Mouse (Mus musculus): ENCODE measurements around the gene Nrbp1. TPM values are rescaled to one million over a fixed set of nuclear protein-coding genes. Genes with fewer than 3 reads are reported as not detected.

The Nrbp1 gene
- polyA plus RNA-seq, 1 experiment from 2014 or later: 169 TPM

DNA sequence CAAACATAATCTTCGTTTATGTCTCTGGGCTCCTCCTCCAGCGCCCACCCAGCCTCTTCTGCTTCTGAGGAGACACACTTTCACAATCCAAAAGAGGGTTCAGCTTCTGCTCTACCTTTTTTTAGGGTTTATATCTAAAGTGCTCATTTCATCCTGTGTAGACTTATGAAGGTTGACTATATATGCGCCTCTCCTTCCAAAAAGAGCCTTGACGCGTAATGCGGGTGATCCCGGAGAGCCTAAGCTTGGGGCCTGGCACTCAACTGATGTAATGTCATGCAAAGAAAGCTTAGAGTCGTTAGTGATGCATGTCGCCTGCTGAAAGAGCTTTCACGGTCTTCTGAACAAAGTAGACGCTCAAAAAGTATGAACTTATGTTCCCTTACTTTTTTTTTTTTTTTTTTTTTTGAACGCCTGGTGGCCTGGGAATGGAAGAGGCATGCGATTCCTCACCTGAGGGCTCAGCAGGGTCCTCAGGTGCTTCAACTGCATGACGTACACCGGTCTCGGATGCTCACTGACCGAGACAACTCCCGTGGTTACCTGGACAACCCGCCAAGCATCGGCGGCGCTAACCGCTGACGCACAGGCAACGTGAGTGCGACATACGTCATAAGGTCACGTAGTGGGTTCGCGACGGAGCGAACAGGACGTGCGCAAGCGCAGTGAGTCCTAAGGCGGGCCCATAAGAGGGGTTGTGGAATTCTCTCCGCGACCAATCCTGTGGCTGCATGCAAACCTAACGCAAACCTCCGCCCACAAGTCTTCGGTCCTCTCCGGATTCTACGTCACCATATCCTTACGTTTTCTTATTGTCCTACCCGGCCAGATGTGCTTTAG lies 50.1 kb downstream of the Nrbp1 start, which contains the start of gene Ift172:
Gene Ift172, minus strand, starts transcription at position 596 of the 840 bp plus-strand sequence.
- ATAC-seq (replicated peaks): peak; percentile 92
- Histone ChIP-seq H3K27ac (peak within 1 kb of the TSS; percentile 86), H3K9ac (peak within 1 kb of the TSS; percentile 58), H3K9me3 (no peaks in the 10 kb centered on the region), H3K4me3 (peak within 1 kb of the TSS; percentile 46), H3K36me3 (replicated peaks) (peaks cover 12% of the 10 kb centered on the region; the same call in 1 of the 2 replicates), H3K4me1 (peaks cover 38% of the 10 kb centered on the region), H3K4me2 (peak within 1 kb of the TSS; percentile 73), H3K27me3 (replicated peaks) (no peaks in the 10 kb centered on the region)
- WGBS: 1% methylated on average over 45 of the region's 45 CpGs

DNA sequence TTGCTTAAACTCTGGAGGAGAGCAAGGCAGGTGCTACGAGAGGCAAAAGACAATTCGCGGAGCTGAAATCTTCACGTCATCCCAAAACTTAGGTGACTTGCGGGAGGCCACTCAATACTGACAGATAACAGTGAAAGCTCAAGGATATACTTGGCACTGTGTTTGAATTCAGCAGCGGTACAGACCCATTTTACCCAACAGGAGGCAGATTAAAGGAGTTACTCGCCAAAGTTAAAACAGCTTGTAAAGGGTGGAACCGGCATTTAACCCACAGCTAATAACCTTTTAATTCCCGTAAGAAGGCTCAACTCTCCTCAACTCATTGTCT lies 50.7 kb downstream of the Nrbp1 start:
- Histone ChIP-seq H3K9ac (peak overlapping the region; percentile 58), H3K36me3 (replicated peaks) (peaks cover 6% of the 10 kb centered on the region; the same call in 1 of the 2 replicates), H3K4me1 (peaks cover 38% of the 10 kb centered on the region), H3K27me3 (replicated peaks) (no peaks in the 10 kb centered on the region), H3K4me3 (peak overlapping the region; percentile 46), H3K9me3 (no peaks in the 10 kb centered on the region), H3K4me2 (peak overlapping the region; percentile 73), H3K27ac (peak overlapping the region; percentile 86)
- 4% methylated on average over 9 of the region's 9 CpGs for WGBS
- ATAC-seq (replicated peaks): no peak

DNA sequence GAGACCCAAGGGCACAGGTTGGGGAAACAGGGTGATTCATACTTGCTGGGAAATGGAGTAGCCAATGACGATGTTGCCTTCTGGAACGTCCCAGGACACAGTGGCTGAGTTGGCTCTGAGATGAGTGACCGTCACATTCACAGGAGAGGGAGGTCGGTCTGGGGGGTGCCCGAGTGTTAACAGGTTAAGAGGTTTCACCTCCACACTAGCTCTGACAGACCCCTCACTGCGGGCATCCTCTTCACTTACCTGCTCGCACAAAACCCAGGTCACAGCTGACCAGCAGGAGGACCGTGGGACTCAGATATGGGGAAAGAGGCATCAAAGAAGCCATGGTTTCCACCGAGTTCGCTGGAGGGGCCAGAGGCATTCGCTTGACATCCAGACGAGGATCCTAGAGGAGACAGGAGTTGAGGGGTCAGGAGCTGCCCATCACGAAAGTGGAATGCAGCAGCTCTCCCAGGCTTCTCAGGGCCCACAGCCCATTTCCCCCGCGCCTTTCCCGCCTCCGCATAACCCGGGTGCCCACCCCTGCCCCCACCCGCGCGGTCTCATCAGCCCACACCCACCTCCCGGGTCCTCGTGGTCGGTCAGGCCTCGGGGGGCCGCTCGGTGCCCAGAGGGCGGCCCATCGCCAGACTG lies 54.4 kb downstream of the Nrbp1 start:
- H3K4me1 ChIP-seq: peaks cover 33% of the 10 kb centered on the region
- no peaks in the 10 kb centered on the region for H3K9me3 ChIP-seq
- 0 out of 2 replicates have a peak, but pooled peaks cover 4% of the 10 kb centered on the region for H3K36me3 ChIP-seq (replicated peaks)
- H3K27ac ChIP-seq: peak overlapping the region; percentile 86
- H3K4me2 ChIP-seq: peak overlapping the region; percentile 76
- peak overlapping the region; percentile 83 for H3K9ac ChIP-seq
- no peaks in the 10 kb centered on the region for H3K27me3 ChIP-seq (replicated peaks)
- ATAC-seq (replicated peaks): peak; percentile 21; the same call in 1 of the 2 replicates
- 6% methylated on average over 29 of the region's 29 CpGs for WGBS
- H3K4me3 ChIP-seq: peak overlapping the region; percentile 65

DNA sequence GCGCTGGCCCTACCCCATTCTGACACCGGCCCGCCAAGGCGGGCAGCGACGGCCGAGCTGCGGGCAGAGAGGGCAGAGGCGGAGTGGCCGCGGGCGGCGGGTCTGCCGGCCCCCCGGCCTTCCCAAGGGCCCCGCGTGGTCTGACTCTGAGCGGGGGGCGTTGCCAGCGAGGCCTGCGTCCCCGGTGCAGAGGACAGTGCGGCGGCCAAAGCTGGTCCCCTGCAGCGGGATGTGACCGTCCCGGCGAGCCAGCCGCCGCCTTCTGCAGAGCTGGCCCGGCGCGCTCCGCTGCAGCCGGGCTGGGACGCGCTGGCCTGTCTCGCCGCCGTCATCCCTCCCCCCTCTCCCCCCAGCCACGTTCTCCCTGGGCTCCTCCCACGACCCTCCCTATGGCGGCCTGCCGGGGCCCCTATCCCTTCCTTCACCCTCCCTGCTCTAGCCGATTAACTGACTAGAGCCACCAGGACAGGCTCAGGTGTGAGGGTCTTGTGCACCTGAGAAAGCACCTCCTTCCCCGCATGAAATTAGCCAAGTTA lies 55.0 kb downstream of the Nrbp1 start, which contains the start of gene Fndc4:
Gene Fndc4, minus strand, starts transcription at position 475 of the 536 bp plus-strand sequence.
- peak within 1 kb of the TSS; percentile 83 for H3K9ac ChIP-seq
- 0 out of 2 replicates have a peak, but pooled peaks cover 4% of the 10 kb centered on the region for H3K36me3 ChIP-seq (replicated peaks)
- peak; percentile 83 for ATAC-seq (replicated peaks)
- H3K9me3 ChIP-seq: no peaks in the 10 kb centered on the region
- WGBS: 0% methylated on average over 36 of the region's 46 CpGs
- peak within 1 kb of the TSS; percentile 76 for H3K4me2 ChIP-seq
- no peaks in the 10 kb centered on the region for H3K27me3 ChIP-seq (replicated peaks)
- peaks cover 28% of the 10 kb centered on the region for H3K4me1 ChIP-seq
- H3K27ac ChIP-seq: peak within 1 kb of the TSS; percentile 86
- peak within 1 kb of the TSS; percentile 65 for H3K4me3 ChIP-seq

DNA sequence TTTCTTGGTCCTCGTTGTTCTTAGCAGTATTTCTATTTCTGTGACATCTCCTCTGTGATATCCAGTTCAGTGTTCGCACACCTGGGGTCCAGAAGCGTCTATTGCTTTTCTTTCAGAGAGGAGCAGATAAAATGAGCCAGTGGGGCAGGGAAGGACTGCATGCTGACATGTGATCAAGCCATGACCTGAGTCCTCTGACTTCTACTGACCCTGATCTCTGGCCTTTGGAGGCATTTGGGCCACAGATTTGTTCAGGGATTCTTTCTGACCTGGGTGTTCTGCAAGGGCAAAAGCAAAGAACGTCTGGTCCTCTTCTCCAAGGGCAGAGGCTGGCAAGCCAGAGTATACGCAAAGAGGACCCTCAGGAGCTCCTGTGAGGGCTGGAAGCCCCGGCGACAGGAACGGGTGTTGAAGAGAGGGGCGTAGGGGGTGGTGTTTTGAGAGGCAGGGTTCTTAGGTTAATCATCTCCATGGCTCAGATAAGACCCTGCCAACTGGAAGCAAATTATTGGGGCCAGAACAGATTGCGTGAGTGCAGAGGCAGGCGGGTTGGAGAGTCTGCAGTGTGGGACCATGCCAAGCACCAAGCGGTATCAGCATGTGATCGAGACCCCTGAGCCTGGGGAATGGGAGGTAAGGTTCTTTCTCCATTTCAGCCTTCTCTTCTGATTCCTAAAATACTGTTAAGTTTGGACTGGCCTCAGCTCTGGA lies 56.5 kb downstream of the Nrbp1 start, which contains the start of gene Gckr:
Gene Gckr, plus strand, starts transcription at position 397 of the 711 bp plus-strand sequence.
- Histone ChIP-seq H3K27me3 (replicated peaks) (no peaks in the 10 kb centered on the region), H3K4me2 (peak within 1 kb of the TSS; percentile 76), H3K9ac (no peak within 1 kb of the TSS), H3K27ac (peak within 1 kb of the TSS; percentile 86; the same call in 1 of the 2 replicates), H3K4me3 (peak within 1 kb of the TSS; percentile 65), H3K36me3 (replicated peaks) (0 out of 2 replicates have a peak, but pooled peaks cover 4% of the 10 kb centered on the region), H3K9me3 (no peaks in the 10 kb centered on the region), H3K4me1 (peaks cover 20% of the 10 kb centered on the region)
- ATAC-seq (replicated peaks): no peak
- WGBS: 85% methylated on average over 13 of the region's 13 CpGs

DNA sequence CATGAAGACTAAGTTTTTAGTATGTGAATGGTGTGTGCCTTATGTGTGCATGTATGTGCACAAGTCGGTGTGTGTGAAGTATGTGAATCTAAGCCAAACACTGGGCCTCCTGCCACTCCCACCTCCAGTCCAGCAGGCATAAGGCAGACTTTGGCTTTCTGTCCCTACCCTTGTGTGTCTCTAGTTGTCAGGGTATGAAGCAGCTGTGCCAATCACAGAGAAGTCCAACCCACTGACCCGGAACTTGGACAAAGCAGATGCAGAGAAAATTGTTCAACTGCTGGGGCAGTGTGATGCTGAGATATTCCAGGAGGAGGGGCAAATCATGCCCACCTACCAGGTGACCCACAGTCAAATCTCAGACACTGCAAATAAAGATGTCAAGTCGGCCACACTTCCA lies 57.3 kb downstream of the Nrbp1 start:
- H3K4me3 ChIP-seq: no peak overlapping the region
- H3K9ac ChIP-seq: no peak overlapping the region
- no peaks in the 10 kb centered on the region for H3K36me3 ChIP-seq (replicated peaks)
- H3K4me1 ChIP-seq: peaks cover 20% of the 10 kb centered on the region
- no peak overlapping the region for H3K27ac ChIP-seq
- ATAC-seq (replicated peaks): no peak
- no peak overlapping the region for H3K4me2 ChIP-seq
- no peaks in the 10 kb centered on the region for H3K9me3 ChIP-seq
- H3K27me3 ChIP-seq (replicated peaks): no peaks in the 10 kb centered on the region
- 74% methylated on average over 3 of the region's 3 CpGs for WGBS

DNA sequence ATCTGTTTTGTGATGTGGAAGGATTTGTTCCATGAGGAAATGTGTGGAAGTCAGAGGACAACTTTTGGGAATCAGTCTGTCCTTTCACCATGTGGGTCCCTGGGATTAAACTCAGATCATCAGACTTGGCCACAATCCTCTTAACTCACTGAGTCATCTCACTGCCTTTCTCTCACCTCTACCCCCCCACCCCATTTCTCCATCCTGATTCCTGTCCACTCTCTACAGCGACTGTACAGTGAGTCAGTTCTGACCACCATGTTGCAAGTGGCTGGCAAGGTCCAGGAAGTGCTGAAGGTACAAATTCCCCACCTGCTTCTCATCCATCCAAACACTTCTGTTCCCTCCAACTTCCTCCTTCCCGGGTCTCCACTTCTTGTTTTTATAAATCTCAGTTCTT lies 57.8 kb downstream of the Nrbp1 start:
- no peaks in the 10 kb centered on the region for H3K27me3 ChIP-seq (replicated peaks)
- H3K4me1 ChIP-seq: peaks cover 17% of the 10 kb centered on the region
- no peaks in the 10 kb centered on the region for H3K36me3 ChIP-seq (replicated peaks)
- H3K27ac ChIP-seq: no peak overlapping the region
- no peak overlapping the region for H3K9ac ChIP-seq
- no peaks in the 10 kb centered on the region for H3K9me3 ChIP-seq
- H3K4me3 ChIP-seq: no peak overlapping the region
- ATAC-seq (replicated peaks): no peak
- 68% methylated on average over 2 of the region's 2 CpGs for WGBS
- no peak overlapping the region for H3K4me2 ChIP-seq

Other genes with a start within 250 kb of the Nrbp1 start
- 161 and 164 TPM in 2 replicates for gene Atraid, start 192.6 kb upstream of the Nrbp1 start, polyA plus RNA-seq (2015; fragmentation: Nextera tagmentation; extraction: Ambion mirVana)
- gene Slc5a6, start 191.9 kb upstream of the Nrbp1 start, polyA plus RNA-seq (2015; fragmentation: Nextera tagmentation; extraction: Ambion mirVana): 26.9 and 29.1 TPM in 2 replicates
- gene Cad, start 186.1 kb upstream of the Nrbp1 start, polyA plus RNA-seq (2015; fragmentation: Nextera tagmentation; extraction: Ambion mirVana): 14.9 and 16.2 TPM in 2 replicates
- not detected in 2 replicates for gene Dnajc5g, start 134.6 kb upstream of the Nrbp1 start, polyA plus RNA-seq (2015; fragmentation: Nextera tagmentation; extraction: Ambion mirVana)
- 20.4 and 21.5 TPM in 2 replicates for gene Slc30a3, start 132.6 kb upstream of the Nrbp1 start, polyA plus RNA-seq (2015; fragmentation: Nextera tagmentation; extraction: Ambion mirVana)
- gene Trim54, start 124.2 kb upstream of the Nrbp1 start, polyA plus RNA-seq (2015; fragmentation: Nextera tagmentation; extraction: Ambion mirVana): not detected in 2 replicates
- not detected in 2 replicates for gene Ucn, start 102.0 kb upstream of the Nrbp1 start, polyA plus RNA-seq (2015; fragmentation: Nextera tagmentation; extraction: Ambion mirVana)
- 51.5 and 57.8 TPM in 2 replicates for gene Mpv17, start 86.6 kb upstream of the Nrbp1 start, polyA plus RNA-seq (2015; fragmentation: Nextera tagmentation; extraction: Ambion mirVana)
- gene Gm29609, start 61.0 kb upstream of the Nrbp1 start, polyA plus RNA-seq (2015; fragmentation: Nextera tagmentation; extraction: Ambion mirVana): 1.7 TPM in 2 replicates
- 72.3 and 73.6 TPM in 2 replicates for gene Gtf3c2, start 60.7 kb upstream of the Nrbp1 start, polyA plus RNA-seq (2015; fragmentation: Nextera tagmentation; extraction: Ambion mirVana)
- 125 and 126 TPM in 2 replicates for gene Snx17, start 47.6 kb upstream of the Nrbp1 start, polyA plus RNA-seq (2015; fragmentation: Nextera tagmentation; extraction: Ambion mirVana)
- gene Eif2b4, start 47.4 kb upstream of the Nrbp1 start, polyA plus RNA-seq (2015; fragmentation: Nextera tagmentation; extraction: Ambion mirVana): 85.0 and 92.1 TPM in 2 replicates
- gene Zfp513, start 38.6 kb upstream of the Nrbp1 start, polyA plus RNA-seq (2015; fragmentation: Nextera tagmentation; extraction: Ambion mirVana): 17.0 and 19.4 TPM in 2 replicates
- gene Ppm1g, start 20.2 kb upstream of the Nrbp1 start, polyA plus RNA-seq (2015; fragmentation: Nextera tagmentation; extraction: Ambion mirVana): 191 and 200 TPM in 2 replicates
- 0.45 and 0.69 TPM in 2 replicates for gene Gm9970, start 368 bp downstream of the Nrbp1 start, polyA plus RNA-seq (2015; fragmentation: Nextera tagmentation; extraction: Ambion mirVana)
- gene Krtcap3, start 10.8 kb downstream of the Nrbp1 start, polyA plus RNA-seq (2015; fragmentation: Nextera tagmentation; extraction: Ambion mirVana): 2.5 and 3.2 TPM in 2 replicates
- gene Ift172, start 50.3 kb downstream of the Nrbp1 start, polyA plus RNA-seq (2015; fragmentation: Nextera tagmentation; extraction: Ambion mirVana): 34.3 and 36.6 TPM in 2 replicates
- gene Fndc4, start 55.2 kb downstream of the Nrbp1 start, polyA plus RNA-seq (2015; fragmentation: Nextera tagmentation; extraction: Ambion mirVana): 107 and 113 TPM in 2 replicates
- gene Gckr, start 56.6 kb downstream of the Nrbp1 start, polyA plus RNA-seq (2015; fragmentation: Nextera tagmentation; extraction: Ambion mirVana): 0.50 and 0.74 TPM in 2 replicates
- 141 and 145 TPM in 2 replicates for gene Zfp512, start 211.6 kb downstream of the Nrbp1 start, polyA plus RNA-seq (2015; fragmentation: Nextera tagmentation; extraction: Ambion mirVana)
- not detected in 2 replicates for gene 4930548H24Rik, start 244.9 kb downstream of the Nrbp1 start, polyA plus RNA-seq (2015; fragmentation: Nextera tagmentation; extraction: Ambion mirVana)

Measured in midbrain, embryonic 15.5 days (tissue).